ENCODE assay signal across 17 mouse cellular contexts in the genomic region with DNA sequence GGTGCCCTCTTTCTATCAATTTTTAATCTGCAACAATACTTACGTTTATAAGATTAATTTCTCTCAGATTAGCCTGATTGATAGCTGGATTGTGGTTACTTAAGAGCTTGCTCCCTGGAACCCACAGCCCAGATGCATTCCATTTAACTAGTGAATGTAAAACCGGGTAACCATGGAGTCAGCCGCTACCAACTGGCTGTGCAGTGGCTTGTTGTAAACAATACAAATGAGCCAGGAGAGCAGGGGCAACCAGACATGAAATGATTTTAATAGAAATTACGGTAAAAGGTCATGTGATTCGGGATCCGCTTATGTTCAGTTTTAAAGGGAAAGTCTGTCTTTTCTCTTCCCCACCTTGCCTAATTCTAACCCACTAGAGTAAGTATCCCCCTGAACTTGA. TPM values are rescaled to one million over a fixed set of nuclear protein-coding genes. Genes with fewer than 3 reads are reported as not detected.
DNase-seq lines count a peak whose midpoint lies in the region; ATAC-seq lines count a peak whose summit lies in the region.
"Had no signal": no experiment of that assay in that cellular context is flagged by ENCODE, and none has a peak within 500 bp of the region (broad histone marks: within the 10 kb centered on the region; RNA-seq: fewer than 3 reads in every experiment).

No protein-coding gene starts in this region.

- WGBS in heart, embryonic 13.5 days: 73% methylated on average over 6 of the region's 6 CpGs
- WGBS in midbrain, embryonic 11.5 days: 38% methylated on average over 6 of the region's 6 CpGs
- 27% methylated on average over 6 of the region's 6 CpGs for WGBS in midbrain, embryonic 16.5 days
- 51% methylated on average over 6 of the region's 6 CpGs for WGBS in kidney, embryonic 15.5 days
- 30% methylated on average over 6 of the region's 6 CpGs for WGBS in limb, embryonic 13.5 days

- H3K9ac ChIP-seq in heart, embryonic 13.5 days: peak overlapping the region; percentile 20; the same call in 1 of the 2 replicates
- no peak overlapping the region for H3K9ac ChIP-seq in midbrain, embryonic 11.5 days (ENCODE audit: low read length)
- no peak overlapping the region for H3K9ac ChIP-seq in midbrain, embryonic 16.5 days (ENCODE audit: low read depth, low read length)
- no peak overlapping the region for H3K9ac ChIP-seq in kidney, embryonic 15.5 days
- no peak overlapping the region for H3K9ac ChIP-seq in limb, embryonic 13.5 days
- H3K9ac ChIP-seq: liver, embryonic 12.5 days had no signal

- no peak overlapping the region for H3K27ac ChIP-seq in heart, embryonic 13.5 days (replicated peaks)
- H3K27ac ChIP-seq in midbrain, embryonic 11.5 days (ENCODE audit: low read depth, low read length): no peak overlapping the region
- no peak overlapping the region for H3K27ac ChIP-seq in midbrain, embryonic 16.5 days (ENCODE audit: low read length)
- H3K27ac ChIP-seq in kidney, embryonic 15.5 days: peak overlapping the region; percentile 78
- no peak overlapping the region for H3K27ac ChIP-seq in limb, embryonic 13.5 days
- H3K27ac ChIP-seq: liver, embryonic 12.5 days had no signal

- intact Hi-C loops in heart, postnatal 25 days (cut with DNase I): no loop called here
- intact Hi-C loops in left cerebral cortex, postnatal 10 days (cut with DNase I): no loop called here

- H3K9me3 ChIP-seq in heart, embryonic 13.5 days: no peaks in the 10 kb centered on the region
- no peaks in the 10 kb centered on the region for H3K9me3 ChIP-seq in midbrain, embryonic 11.5 days (ENCODE audit: control insufficient read depth, low read length)
- no peaks in the 10 kb centered on the region for H3K9me3 ChIP-seq in midbrain, embryonic 16.5 days (replicated peaks; ENCODE audit: control insufficient read depth, low read length, poor library complexity, severe bottlenecking)
- no peaks in the 10 kb centered on the region for H3K9me3 ChIP-seq in kidney, embryonic 15.5 days (replicated peaks)
- H3K9me3 ChIP-seq in limb, embryonic 13.5 days: no peaks in the 10 kb centered on the region
- H3K9me3 ChIP-seq: liver, embryonic 12.5 days had no signal

- ATAC-seq in heart, embryonic 13.5 days (ENCODE audit: extremely low read depth, insufficient number of reproducible peaks, low FRiP score, low TSS enrichment): no peak
- no peak for ATAC-seq in midbrain, embryonic 11.5 days (ENCODE audit: low FRiP score)
- ATAC-seq in midbrain, embryonic 16.5 days: no peak
- ATAC-seq in kidney, embryonic 15.5 days (replicated peaks; ENCODE audit: low FRiP score): no peak
- no peak for ATAC-seq in limb, embryonic 13.5 days (ENCODE audit: low FRiP score, low read depth)
- ATAC-seq: liver, embryonic 12.5 days had no signal

- no peaks in the 10 kb centered on the region for H3K36me3 ChIP-seq in heart, embryonic 13.5 days
- H3K36me3 ChIP-seq in midbrain, embryonic 11.5 days (ENCODE audit: control insufficient read depth, insufficient read depth, low read length): no peaks in the 10 kb centered on the region
- no peaks in the 10 kb centered on the region for H3K36me3 ChIP-seq in midbrain, embryonic 16.5 days (ENCODE audit: control insufficient read depth, insufficient read depth, low read length)
- no peaks in the 10 kb centered on the region for H3K36me3 ChIP-seq in kidney, embryonic 15.5 days
- H3K36me3 ChIP-seq in limb, embryonic 13.5 days: no peaks in the 10 kb centered on the region
- H3K36me3 ChIP-seq: G1E; liver, embryonic 12.5 days had no signal

- DNase-seq in heart, postnatal 25 days (ENCODE audit: low spot score): no peak
- DNase-seq in midbrain, embryonic 11.5 days (ENCODE audit: low spot score, missing footprints): peak; percentile 85
- DNase-seq in left cerebral cortex, postnatal 10 days (ENCODE audit: extremely low spot score in 1 of 2, low spot score in 2 of 2): no peak
- DNase-seq in layer of hippocampus, postnatal 10 days (ENCODE audit: low spot score in 2 of 2): no peak
- DNase-seq: cerebellum, adult 11 months; layer of hippocampus, postnatal 36 days; lung, postnatal 36 days; thymus, postnatal 14 days had no signal

- peaks cover 58% of the 10 kb centered on the region for H3K4me1 ChIP-seq in heart, embryonic 13.5 days
- H3K4me1 ChIP-seq in midbrain, embryonic 11.5 days (ENCODE audit: control insufficient read depth, insufficient read depth, low read length): peaks cover 6% of the 10 kb centered on the region
- H3K4me1 ChIP-seq in midbrain, embryonic 16.5 days (ENCODE audit: control insufficient read depth, insufficient read depth, low read length): 0 out of 2 replicates have a peak, but pooled peaks cover 7% of the 10 kb centered on the region
- peaks cover 40% of the 10 kb centered on the region for H3K4me1 ChIP-seq in kidney, embryonic 15.5 days
- peaks cover 42% of the 10 kb centered on the region for H3K4me1 ChIP-seq in limb, embryonic 13.5 days
- H3K4me1 ChIP-seq: liver, embryonic 12.5 days had no signal

- H3K4me3 ChIP-seq in heart, embryonic 13.5 days: no peak overlapping the region
- no peak overlapping the region for H3K4me3 ChIP-seq in midbrain, embryonic 11.5 days (ENCODE audit: low read depth, low read length)
- no peak overlapping the region for H3K4me3 ChIP-seq in midbrain, embryonic 16.5 days (ENCODE audit: low read depth, low read length)
- H3K4me3 ChIP-seq in kidney, embryonic 15.5 days (replicated peaks): no peak overlapping the region
- H3K4me3 ChIP-seq in limb, embryonic 13.5 days: no peak overlapping the region
- H3K4me3 ChIP-seq: erythroblast, embryonic 14.5 days; liver, embryonic 12.5 days had no signal

- H3K4me2 ChIP-seq in heart, embryonic 13.5 days: peak overlapping the region; percentile 68; the same call in 1 of the 2 replicates
- no peak overlapping the region for H3K4me2 ChIP-seq in midbrain, embryonic 11.5 days
- no peak overlapping the region for H3K4me2 ChIP-seq in midbrain, embryonic 16.5 days (ENCODE audit: low read length)
- H3K4me2 ChIP-seq in kidney, embryonic 15.5 days: peak overlapping the region; percentile 50
- H3K4me2 ChIP-seq in limb, embryonic 13.5 days (replicated peaks): peak overlapping the region; percentile 59
- H3K4me2 ChIP-seq: liver, embryonic 12.5 days had no signal

- H3K27me3 ChIP-seq in heart, embryonic 13.5 days (replicated peaks): no peaks in the 10 kb centered on the region
- H3K27me3 ChIP-seq in midbrain, embryonic 11.5 days (ENCODE audit: control insufficient read depth, insufficient read depth, low read length): no peaks in the 10 kb centered on the region
- no peaks in the 10 kb centered on the region for H3K27me3 ChIP-seq in midbrain, embryonic 16.5 days (ENCODE audit: control insufficient read depth, insufficient read depth, low read depth, low read length)
- no peaks in the 10 kb centered on the region for H3K27me3 ChIP-seq in kidney, embryonic 15.5 days
- no peaks in the 10 kb centered on the region for H3K27me3 ChIP-seq in limb, embryonic 13.5 days
- H3K27me3 ChIP-seq: liver, embryonic 12.5 days had no signal

RNA-seq across cellular contexts. Expression of a gene that starts 54.8 kb away (rescaled TPM):
- 21.2 and 23.6 TPM in 2 replicates for polyA plus RNA-seq in heart, embryonic 13.5 days (2015; fragmentation: Nextera tagmentation; extraction: Ambion mirVana)
- 10 to 100 TPM; 39.5 to 44.0 TPM for total RNA-seq in heart, postnatal 25 days (2021)
- 5.9 and 7.5 TPM in 2 replicates for polyA plus RNA-seq in midbrain, embryonic 11.5 days (2014; fragmentation: Nextera tagmentation; extraction: Ambion mirVana)
- 24.9 and 26.5 TPM in 2 replicates for polyA plus RNA-seq in midbrain, embryonic 16.5 days (2015; fragmentation: Nextera tagmentation; extraction: Ambion mirVana)
- 27.1 and 29.2 TPM in 2 replicates for polyA plus RNA-seq in kidney, embryonic 15.5 days (2015; fragmentation: Nextera tagmentation; extraction: Ambion mirVana)
- polyA plus RNA-seq in limb, embryonic 13.5 days (2015; fragmentation: Nextera tagmentation; extraction: Ambion mirVana): 3.1 TPM in 2 replicates
- 10 to 100 TPM; 20.8 to 22.8 TPM for total RNA-seq in left cerebral cortex, postnatal 10 days (2021)
- total RNA-seq in layer of hippocampus, postnatal 10 days (2021): 10 to 100 TPM; 11.1 to 11.9 TPM
- total RNA-seq: common myeloid progenitor, adult 5-6 weeks had no signal
- polyA plus RNA-seq: C2C12; erythroblast, embryonic 14.5 days; G1E had no signal

Comparison
In these comparisons a context has a peak if more than half of its experiments do, and no peak if none do; other contexts are left out.
1. H3K4me2 ChIP-seq: peak in heart, embryonic 13.5 days (single experiment), kidney, embryonic 15.5 days (single experiment) and limb, embryonic 13.5 days (single experiment); none in midbrain, embryonic 11.5 days (single experiment) and midbrain, embryonic 16.5 days (single experiment).